Mouse (Mus musculus): ENCODE measurements at regions not wholly inside any gene's neighbourhood (a gene's known extent, or its start where the extent isn't known, plus 50 kb on each side); places are given as distances from the start of the nearest gene placed in this dataset.

DNA sequence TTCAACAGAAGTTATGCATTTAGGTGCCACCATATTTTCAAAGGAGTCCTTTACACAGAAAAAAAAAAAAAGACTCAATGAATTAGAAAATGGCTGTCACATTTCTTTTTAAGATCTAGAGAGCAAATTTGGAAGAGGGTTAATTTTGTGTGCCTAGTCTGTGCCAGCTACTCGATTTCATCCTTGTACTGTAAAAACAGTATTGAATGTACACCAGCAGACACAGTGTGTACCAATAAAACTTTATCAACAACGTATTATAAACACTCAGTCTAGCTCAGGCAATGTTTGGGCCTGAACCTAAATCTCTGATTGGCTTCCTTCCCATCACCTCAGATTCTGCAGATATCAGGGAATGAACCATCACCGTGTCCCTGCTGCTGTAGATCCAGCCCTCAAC is 93.9 kb downstream of the Tomm20 start:
- Histone ChIP-seq H3K27me3 (ENCODE audit: control insufficient read depth in 1 of 2, insufficient read depth in 2 of 2, low read length in 2 of 2) (no peaks in the 10 kb centered on the region), H3K79me2 (ENCODE audit: control insufficient read depth, insufficient read depth, low read length, poor library complexity) (no peaks in the 10 kb centered on the region; the same call in 1 of the 2 replicates), H3K4me3 (ENCODE audit: control insufficient read depth in 1 of 2, insufficient read depth in 1 of 2, low read depth in 2 of 2, low read length in 2 of 2) (no peak overlapping the region), H3K36me3 (ENCODE audit: control insufficient read depth in 1 of 2, insufficient read depth in 2 of 2, low read length in 2 of 2) (peaks cover 0 to 38% of the 10 kb centered on the region in 2 experiments; a peak in 2 of 4 replicates), H3K9ac (ENCODE audit: control insufficient read depth, low read depth, low read length, poor library complexity, severe bottlenecking) (no peak overlapping the region), H3K9me3 (replicated peaks; ENCODE audit: insufficient read depth, low read length) (no peaks in the 10 kb centered on the region), H3K4me1 (ENCODE audit: control insufficient read depth in 1 of 2, insufficient read depth in 2 of 2, low read length in 2 of 2) (peaks cover 24 to 52% of the 10 kb centered on the region in 2 experiments), H3K27ac (ENCODE audit: control insufficient read depth, low read depth, low read length) (no peak overlapping the region)
- peak; percentile 67 for TF ChIP-seq HCFC1 (IDR thresholded peaks at IDR 0.05; ENCODE audit: low read depth, low read length)
- no peak for TF ChIP-seq USF2 (IDR thresholded peaks at IDR 0.05; ENCODE audit: borderline replicate concordance in 1 of 2, insufficient read depth in 1 of 2, low read depth in 1 of 2, low read length in 2 of 2)
- 0 out of 2 replicates have a peak, but pooled peaks have one; percentile 16 for TF ChIP-seq ETS1 (IDR thresholded peaks at IDR 0.05; ENCODE audit: low read depth, low read length)
- no peak for TF ChIP-seq KAT2A (conservative IDR thresholded peaks at IDR 0.05; ENCODE audit: low read depth, low read length)
- TF ChIP-seq TAL1 (IDR thresholded peaks at IDR 0.05; ENCODE audit: low read length) = no peak
- peak; percentile 41; the same call in 1 of the 2 replicates for TF ChIP-seq GATA1 (IDR thresholded peaks at IDR 0.05; ENCODE audit: low read depth, low read length)
- peak; percentile 63 for TF ChIP-seq ZNF384 (IDR thresholded peaks at IDR 0.05; ENCODE audit: low read depth, low read length)
- DNase-seq (ENCODE audit: low read depth, low spot score) = peak; percentile 42

DNA sequence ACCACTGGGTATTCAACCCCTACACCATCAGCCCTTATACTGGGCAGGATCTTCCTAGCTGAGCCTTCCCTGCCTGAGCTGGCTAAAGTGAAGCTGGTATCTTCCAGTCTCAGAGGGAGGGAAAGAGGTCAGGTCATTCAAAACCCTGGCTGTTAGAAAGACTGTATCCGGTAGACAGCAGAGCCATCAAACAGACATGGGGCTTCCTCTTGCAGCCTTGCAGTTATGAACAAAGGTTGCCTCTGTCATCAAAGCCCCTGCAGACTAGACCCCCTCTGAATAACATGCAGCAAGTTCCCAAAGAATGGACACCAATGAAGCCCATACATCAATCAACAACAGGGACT is 95.5 kb downstream of the Tomm20 start:
- Histone ChIP-seq H3K4me3 (ENCODE audit: control insufficient read depth in 1 of 2, insufficient read depth in 1 of 2, low read depth in 2 of 2, low read length in 2 of 2) (no peak overlapping the region; a peak in 1 of 4 replicates), H3K27ac (ENCODE audit: control insufficient read depth, low read depth, low read length) (peak overlapping the region; percentile 76), H3K79me2 (ENCODE audit: control insufficient read depth, insufficient read depth, low read length, poor library complexity) (no peaks in the 10 kb centered on the region; the same call in 1 of the 2 replicates), H3K4me1 (ENCODE audit: control insufficient read depth in 1 of 2, insufficient read depth in 2 of 2, low read length in 2 of 2) (peaks cover 32 to 62% of the 10 kb centered on the region in 2 experiments), H3K9me3 (replicated peaks; ENCODE audit: insufficient read depth, low read length) (no peaks in the 10 kb centered on the region), H3K9ac (ENCODE audit: control insufficient read depth, low read depth, low read length, poor library complexity, severe bottlenecking) (peak overlapping the region; percentile 57), H3K27me3 (ENCODE audit: control insufficient read depth in 1 of 2, insufficient read depth in 2 of 2, low read length in 2 of 2) (no peaks in the 10 kb centered on the region), H3K36me3 (ENCODE audit: control insufficient read depth in 1 of 2, insufficient read depth in 2 of 2, low read length in 2 of 2) (peaks cover 0 to 39% of the 10 kb centered on the region in 2 experiments; a peak in 2 of 4 replicates)
- no peak for DNase-seq (ENCODE audit: low read depth, low spot score)
- no peak for TF ChIP-seq TBP (IDR thresholded peaks at IDR 0.05; ENCODE audit: low read depth, low read length)
- no peak for TF ChIP-seq JUND (IDR thresholded peaks at IDR 0.05; ENCODE audit: low read depth, low read length)
- TF ChIP-seq SMC3 (IDR thresholded peaks at IDR 0.05; ENCODE audit: low read depth, low read length) = no peak
- TF ChIP-seq ZNF384 (IDR thresholded peaks at IDR 0.05; ENCODE audit: low read depth, low read length) = no peak

- Histone ChIP-seq H3K27ac (ENCODE audit: control insufficient read depth, low read depth, low read length) (peak overlapping the region; percentile 76), H3K4me3 (ENCODE audit: control insufficient read depth in 1 of 2, insufficient read depth in 1 of 2, low read depth in 2 of 2, low read length in 2 of 2) (peak overlapping the region; percentile 11 to 38)
- DNase-seq (ENCODE audit: low read depth, low spot score) = peak; percentile 86
- TF ChIP-seq MYC (IDR thresholded peaks at IDR 0.05; ENCODE audit: low read depth, low read length) = peak; percentile 37; the same call in 1 of the 2 replicates
- TF ChIP-seq UBTF (IDR thresholded peaks at IDR 0.05; ENCODE audit: borderline replicate concordance, insufficient read depth, low read depth, low read length) = no peak
- no peak for TF ChIP-seq KAT2A (conservative IDR thresholded peaks at IDR 0.05; ENCODE audit: low read depth, low read length)
- TF ChIP-seq JUND (IDR thresholded peaks at IDR 0.05; ENCODE audit: low read depth, low read length) = peak; percentile 89
- peak; percentile 49; the same call in 1 of the 2 replicates for TF ChIP-seq SIN3A (IDR thresholded peaks at IDR 0.05; ENCODE audit: low read length)
- TF ChIP-seq NRF1 (IDR thresholded peaks at IDR 0.05; ENCODE audit: insufficient read depth, low read depth, low read length, poor library complexity, severe bottlenecking) = 0 out of 2 replicates have a peak, but pooled peaks have one; percentile 5
- TF ChIP-seq RAD21 (IDR thresholded peaks at IDR 0.05; ENCODE audit: low read depth, low read length) = peak; percentile 46
- peak; percentile 46 for TF ChIP-seq SMC3 (IDR thresholded peaks at IDR 0.05; ENCODE audit: low read depth, low read length)
- TF ChIP-seq ZMIZ1 (IDR thresholded peaks at IDR 0.05; ENCODE audit: low read depth, low read length) = 0 out of 2 replicates have a peak, but pooled peaks have one; percentile 42
- peak; percentile 23; the same call in 1 of the 2 replicates for TF ChIP-seq NELFE (IDR thresholded peaks at IDR 0.05; ENCODE audit: low read depth, low read length)
- TF ChIP-seq CTCF (IDR thresholded peaks at IDR 0.05 in 2 of 3, conservative IDR thresholded peaks at IDR 0.05 in 1 of 3; ENCODE audit: control insufficient read depth in 1 of 3, insufficient read depth in 1 of 3, low read depth in 2 of 3, low read length in 3 of 3, poor library complexity in 1 of 3, severe bottlenecking in 1 of 3) = peak; percentile 20 to 54 (median 38); a peak in 3 of 6 replicates
- peak; percentile 32 for TF ChIP-seq ZC3H11A (IDR thresholded peaks at IDR 0.05; ENCODE audit: low read depth, low read length)
- TF ChIP-seq MYB (IDR thresholded peaks at IDR 0.05; ENCODE audit: low read depth, low read length) = 0 out of 2 replicates have a peak, but pooled peaks have one; percentile 32
- TF ChIP-seq ZNF384 (IDR thresholded peaks at IDR 0.05; ENCODE audit: low read depth, low read length) = no peak
- 0 out of 2 replicates have a peak, but pooled peaks have one; percentile 8 for TF ChIP-seq BHLHE40 (IDR thresholded peaks at IDR 0.05; ENCODE audit: borderline replicate concordance, low read depth, low read length)
- no peak for TF ChIP-seq POLR2AphosphoS2 (IDR thresholded peaks at IDR 0.05; ENCODE audit: low read length)
- peak; percentile 62; the same call in 1 of the 2 replicates for TF ChIP-seq ETS1 (IDR thresholded peaks at IDR 0.05; ENCODE audit: low read depth, low read length)
Measured at GRCm38 (mm10) chr8:126849411-126850188, 96.0 kb downstream of the Tomm20 start.

More at GRCm38 (mm10) chr8:126849411-126850188, 96.0 kb downstream of the Tomm20 start:
- peaks cover 0 to 36% of the 10 kb centered on the region in 2 experiments; a peak in 2 of 4 replicates for H3K36me3 ChIP-seq (ENCODE audit: control insufficient read depth in 1 of 2, insufficient read depth in 2 of 2, low read length in 2 of 2)
- H3K79me2 ChIP-seq (ENCODE audit: control insufficient read depth, insufficient read depth, low read length, poor library complexity) = no peaks in the 10 kb centered on the region; the same call in 1 of the 2 replicates
- no peaks in the 10 kb centered on the region for H3K9me3 ChIP-seq (replicated peaks; ENCODE audit: insufficient read depth, low read length)
- peaks cover 27 to 61% of the 10 kb centered on the region in 2 experiments for H3K4me1 ChIP-seq (ENCODE audit: control insufficient read depth in 1 of 2, insufficient read depth in 2 of 2, low read length in 2 of 2)
- H3K27me3 ChIP-seq (ENCODE audit: control insufficient read depth in 1 of 2, insufficient read depth in 2 of 2, low read length in 2 of 2) = no peaks in the 10 kb centered on the region
- H3K9ac ChIP-seq (ENCODE audit: control insufficient read depth, low read depth, low read length, poor library complexity, severe bottlenecking) = peak overlapping the region; percentile 57
